Mouse (Mus musculus) cerebellum, adult 2 months (tissue): ENCODE data around the gene Enpp7.

Experiments
- CTCF ChIP-seq: fragments of 200-500 bp; IDR thresholded peaks from 2 replicates; pipeline ENCODE4 v1.5.1; 2011; ENCODE audit warnings: low read depth, mild to moderate bottlenecking, control low read depth, low read length, moderate library complexity, borderline replicate concordance; ENCODE audit not compliant: insufficient read depth
- POLR2A ChIP-seq: fragments of 200-500 bp; IDR thresholded peaks from 2 replicates; pipeline ENCODE4 v1.6.1; 2011; ENCODE audit warnings: low read length, control low read depth, borderline replicate concordance; ENCODE audit not compliant: insufficient read depth

- TF ChIP-seq CTCF (no peak), POLR2A (no peak)
Observed at GRCm38 (mm10) chr11:119041750-119042465, 53.9 kb downstream of the Enpp7 start.
